Mouse (Mus musculus): Measurements from ENCODE around the gene Fam149a. TPM values are rescaled to one million over a fixed set of nuclear protein-coding genes. Genes with fewer than 3 reads are reported as not detected.

Gene Fam149a
- polyA plus RNA-seq, 1 experiment from 2014 or later: 15.8 TPM

- H3K27ac ChIP-seq (ENCODE audit: low read depth): no peak within 1 kb of the TSS
- H3K9ac ChIP-seq (ENCODE audit: low read length): no peak within 1 kb of the TSS
- H3K36me3 ChIP-seq (ENCODE audit: control insufficient read depth, insufficient read depth, low read length): no peaks in the 10 kb centered on the region
- H3K4me3 ChIP-seq (ENCODE audit: low read depth, low read length): no peak within 1 kb of the TSS
- no peak within 1 kb of the TSS for H3K4me2 ChIP-seq (ENCODE audit: low read length)
- H3K9me3 ChIP-seq (ENCODE audit: control insufficient read depth, low read length): 0 out of 2 replicates have a peak, but pooled peaks cover 2% of the 10 kb centered on the region
- no peak for ATAC-seq (replicated peaks; ENCODE audit: low FRiP score, low TSS enrichment, low read depth)
- DNase-seq (ENCODE audit: low spot score): no peak
- H3K4me1 ChIP-seq (replicated peaks; ENCODE audit: control insufficient read depth, insufficient read depth, low read length): no peaks in the 10 kb centered on the region
- H3K27me3 ChIP-seq (replicated peaks; ENCODE audit: control insufficient read depth, insufficient read depth, low read length): no peaks in the 10 kb centered on the region
- 75% methylated on average over 7 of the region's 7 CpGs for WGBS
These were observed 87.4 kb downstream of the Fam149a start, which contains the start of gene Klkb1 for GRCm38 (mm10) chr8:45294687-45295086. Gene Klkb1, minus strand, starts transcription at chr8:45294859.

GRCm38 (mm10) chr8:45291790-45292189 is 90.3 kb downstream of the Fam149a start:
- Histone ChIP-seq H3K27ac (ENCODE audit: low read depth) (no peak overlapping the region), H3K27me3 (replicated peaks; ENCODE audit: control insufficient read depth, insufficient read depth, low read length) (no peaks in the 10 kb centered on the region), H3K4me2 (ENCODE audit: low read length) (no peak overlapping the region), H3K9me3 (ENCODE audit: control insufficient read depth, low read length) (0 out of 2 replicates have a peak, but pooled peaks cover 2% of the 10 kb centered on the region), H3K4me1 (replicated peaks; ENCODE audit: control insufficient read depth, insufficient read depth, low read length) (no peaks in the 10 kb centered on the region), H3K4me3 (ENCODE audit: low read depth, low read length) (no peak overlapping the region), H3K36me3 (ENCODE audit: control insufficient read depth, insufficient read depth, low read length) (no peaks in the 10 kb centered on the region), H3K9ac (ENCODE audit: low read length) (no peak overlapping the region)
- WGBS: 74% methylated on average over 2 of the region's 2 CpGs
- DNase-seq (ENCODE audit: low spot score) (no peak), ATAC-seq (replicated peaks; ENCODE audit: low FRiP score, low TSS enrichment, low read depth) (no peak)

Other genes starting within 250 kb of the Fam149a start
- gene F11, start 120.3 kb downstream of the Fam149a start, polyA plus RNA-seq (2014; fragmentation: Nextera tagmentation; extraction: Ambion mirVana): not detected in 2 replicates
- not detected in 2 replicates for gene Klkb1, start 87.4 kb downstream of the Fam149a start, polyA plus RNA-seq (2014; fragmentation: Nextera tagmentation; extraction: Ambion mirVana)
- gene Gm45753, start 73.8 kb downstream of the Fam149a start, polyA plus RNA-seq (2014; fragmentation: Nextera tagmentation; extraction: Ambion mirVana): not detected in 2 replicates
- 1.4 and 1.6 TPM in 2 replicates for gene Cyp4v3, start 49.1 kb downstream of the Fam149a start, polyA plus RNA-seq (2014; fragmentation: Nextera tagmentation; extraction: Ambion mirVana)
- gene Tlr3, start 28.8 kb upstream of the Fam149a start, polyA plus RNA-seq (2014; fragmentation: Nextera tagmentation; extraction: Ambion mirVana): 1.2 and 2.4 TPM in 2 replicates
- 31.4 and 34.5 TPM in 2 replicates for gene Sorbs2, start 125.5 kb upstream of the Fam149a start, polyA plus RNA-seq (2014; fragmentation: Nextera tagmentation; extraction: Ambion mirVana)

All from intestine, embryonic 14.5 days (tissue).